Mouse (Mus musculus): ENCODE measurements around the gene Klc3. TPM values are rescaled to one million over a fixed set of nuclear protein-coding genes. Genes with fewer than 3 reads are reported as not detected.

Gene Klc3
- 17.5 and 19.7 TPM in 2 replicates for polyA plus RNA-seq (2015; fragmentation: Nextera tagmentation; extraction: Ambion mirVana)

GRCm38 (mm10) chr7:19403731-19404296 is at the start of gene Klc3:
Gene Klc3 (minus strand): TSS chr7:19404104.
- ATAC-seq (ENCODE audit: low read depth) = peak; percentile 79
- Histone ChIP-seq H3K27me3 (ENCODE audit: control insufficient read depth, insufficient read depth, low read depth, low read length) (peaks cover 30% of the 10 kb centered on the region), H3K4me3 (ENCODE audit: low read length) (peak within 1 kb of the TSS; percentile 70), H3K9me3 (ENCODE audit: control insufficient read depth, low read length) (no peaks in the 10 kb centered on the region), H3K36me3 (ENCODE audit: control insufficient read depth, insufficient read depth, low read length) (no peaks in the 10 kb centered on the region), H3K4me1 (replicated peaks; ENCODE audit: control insufficient read depth, insufficient read depth, low read length) (peaks cover 3% of the 10 kb centered on the region), H3K27ac (ENCODE audit: low read length) (no peak within 1 kb of the TSS), H3K9ac (ENCODE audit: low read length) (peak within 1 kb of the TSS; percentile 69), H3K4me2 (ENCODE audit: low read depth, low read length) (peak within 1 kb of the TSS; percentile 95)
- WGBS = under 1% methylated on average over 60 of the region's 62 CpGs

- no peak overlapping the region for H3K4me2 ChIP-seq (ENCODE audit: low read depth, low read length)
- H3K4me1 ChIP-seq (replicated peaks; ENCODE audit: control insufficient read depth, insufficient read depth, low read length) = no peaks in the 10 kb centered on the region
- no peak overlapping the region for H3K27ac ChIP-seq (ENCODE audit: low read length)
- H3K36me3 ChIP-seq (ENCODE audit: control insufficient read depth, insufficient read depth, low read length) = peaks cover 31% of the 10 kb centered on the region
- no peak for ATAC-seq (ENCODE audit: low read depth)
- WGBS = 75% methylated on average over 12 of the region's 12 CpGs
- no peak overlapping the region for H3K9ac ChIP-seq (ENCODE audit: low read length)
- H3K4me3 ChIP-seq (ENCODE audit: low read length) = no peak overlapping the region
- no peaks in the 10 kb centered on the region for H3K27me3 ChIP-seq (ENCODE audit: control insufficient read depth, insufficient read depth, low read depth, low read length)
- no peaks in the 10 kb centered on the region for H3K9me3 ChIP-seq (ENCODE audit: control insufficient read depth, low read length)
Observed at GRCm38 (mm10) chr7:19449165-19449564, 45.3 kb upstream of the Klc3 start.

GRCm38 (mm10) chr7:19447689-19448088 is 43.8 kb upstream of the Klc3 start:
- 89% methylated on average over 16 of the region's 16 CpGs for WGBS
- no peak for ATAC-seq (ENCODE audit: low read depth)
- H3K27me3 ChIP-seq (ENCODE audit: control insufficient read depth, insufficient read depth, low read depth, low read length) = no peaks in the 10 kb centered on the region
- peaks cover 34% of the 10 kb centered on the region for H3K36me3 ChIP-seq (ENCODE audit: control insufficient read depth, insufficient read depth, low read length)
- no peak overlapping the region for H3K27ac ChIP-seq (ENCODE audit: low read length)
- no peak overlapping the region for H3K9ac ChIP-seq (ENCODE audit: low read length)
- no peaks in the 10 kb centered on the region for H3K4me1 ChIP-seq (replicated peaks; ENCODE audit: control insufficient read depth, insufficient read depth, low read length)
- no peak overlapping the region for H3K4me2 ChIP-seq (ENCODE audit: low read depth, low read length)
- no peaks in the 10 kb centered on the region for H3K9me3 ChIP-seq (ENCODE audit: control insufficient read depth, low read length)
- H3K4me3 ChIP-seq (ENCODE audit: low read length) = no peak overlapping the region

GRCm38 (mm10) chr7:19444801-19445200 is 40.9 kb upstream of the Klc3 start:
- H3K4me1 ChIP-seq (replicated peaks; ENCODE audit: control insufficient read depth, insufficient read depth, low read length) = no peaks in the 10 kb centered on the region
- H3K27me3 ChIP-seq (ENCODE audit: control insufficient read depth, insufficient read depth, low read depth, low read length) = no peaks in the 10 kb centered on the region
- 78% methylated on average over 12 of the region's 12 CpGs for WGBS
- no peak overlapping the region for H3K27ac ChIP-seq (ENCODE audit: low read length)
- no peaks in the 10 kb centered on the region for H3K9me3 ChIP-seq (ENCODE audit: control insufficient read depth, low read length)
- H3K4me2 ChIP-seq (ENCODE audit: low read depth, low read length) = no peak overlapping the region
- H3K4me3 ChIP-seq (ENCODE audit: low read length) = no peak overlapping the region
- H3K9ac ChIP-seq (ENCODE audit: low read length) = no peak overlapping the region
- H3K36me3 ChIP-seq (ENCODE audit: control insufficient read depth, insufficient read depth, low read length) = peaks cover 36% of the 10 kb centered on the region
- no peak for ATAC-seq (ENCODE audit: low read depth)

- Histone ChIP-seq H3K27me3 (ENCODE audit: control insufficient read depth, insufficient read depth, low read depth, low read length) (no peaks in the 10 kb centered on the region), H3K36me3 (ENCODE audit: control insufficient read depth, insufficient read depth, low read length) (peaks cover 29% of the 10 kb centered on the region), H3K27ac (ENCODE audit: low read length) (no peak overlapping the region), H3K4me2 (ENCODE audit: low read depth, low read length) (no peak overlapping the region), H3K9me3 (ENCODE audit: control insufficient read depth, low read length) (no peaks in the 10 kb centered on the region), H3K4me3 (ENCODE audit: low read length) (no peak overlapping the region), H3K4me1 (replicated peaks; ENCODE audit: control insufficient read depth, insufficient read depth, low read length) (no peaks in the 10 kb centered on the region), H3K9ac (ENCODE audit: low read length) (no peak overlapping the region)
- peak; percentile 58; the same call in 1 of the 2 replicates for ATAC-seq (ENCODE audit: low read depth)
- WGBS = 40% methylated on average over 3 of the region's 3 CpGs
Observed at GRCm38 (mm10) chr7:19443344-19443743, 39.4 kb upstream of the Klc3 start.

GRCm38 (mm10) chr7:19441448-19442091 is 37.7 kb upstream of the Klc3 start:
- WGBS = 68% methylated on average over 9 of the region's 9 CpGs
- Histone ChIP-seq H3K4me2 (ENCODE audit: low read depth, low read length) (no peak overlapping the region), H3K27ac (ENCODE audit: low read length) (no peak overlapping the region), H3K36me3 (ENCODE audit: control insufficient read depth, insufficient read depth, low read length) (peaks cover 34% of the 10 kb centered on the region), H3K4me1 (replicated peaks; ENCODE audit: control insufficient read depth, insufficient read depth, low read length) (no peaks in the 10 kb centered on the region), H3K4me3 (ENCODE audit: low read length) (no peak overlapping the region), H3K9me3 (ENCODE audit: control insufficient read depth, low read length) (no peaks in the 10 kb centered on the region), H3K27me3 (ENCODE audit: control insufficient read depth, insufficient read depth, low read depth, low read length) (no peaks in the 10 kb centered on the region), H3K9ac (ENCODE audit: low read length) (no peak overlapping the region)
- no peak for ATAC-seq (ENCODE audit: low read depth)

GRCm38 (mm10) chr7:19437048-19437447 is 33.1 kb upstream of the Klc3 start:
- peaks cover 63% of the 10 kb centered on the region for H3K36me3 ChIP-seq (ENCODE audit: control insufficient read depth, insufficient read depth, low read length)
- no peak overlapping the region for H3K4me2 ChIP-seq (ENCODE audit: low read depth, low read length)
- H3K9ac ChIP-seq (ENCODE audit: low read length) = no peak overlapping the region
- H3K27ac ChIP-seq (ENCODE audit: low read length) = no peak overlapping the region
- H3K4me1 ChIP-seq (replicated peaks; ENCODE audit: control insufficient read depth, insufficient read depth, low read length) = no peaks in the 10 kb centered on the region
- no peak for ATAC-seq (ENCODE audit: low read depth)
- H3K27me3 ChIP-seq (ENCODE audit: control insufficient read depth, insufficient read depth, low read depth, low read length) = no peaks in the 10 kb centered on the region
- H3K4me3 ChIP-seq (ENCODE audit: low read length) = no peak overlapping the region
- 89% methylated on average over 9 of the region's 9 CpGs for WGBS
- peaks cover 3% of the 10 kb centered on the region; the same call in 1 of the 2 replicates for H3K9me3 ChIP-seq (ENCODE audit: control insufficient read depth, low read length)

- Histone ChIP-seq H3K9ac (ENCODE audit: low read length) (no peak overlapping the region), H3K36me3 (ENCODE audit: control insufficient read depth, insufficient read depth, low read length) (peaks cover 71% of the 10 kb centered on the region), H3K4me1 (replicated peaks; ENCODE audit: control insufficient read depth, insufficient read depth, low read length) (no peaks in the 10 kb centered on the region), H3K4me2 (ENCODE audit: low read depth, low read length) (no peak overlapping the region), H3K27me3 (ENCODE audit: control insufficient read depth, insufficient read depth, low read depth, low read length) (no peaks in the 10 kb centered on the region), H3K9me3 (ENCODE audit: control insufficient read depth, low read length) (peaks cover 3% of the 10 kb centered on the region; the same call in 1 of the 2 replicates), H3K4me3 (ENCODE audit: low read length) (no peak overlapping the region), H3K27ac (ENCODE audit: low read length) (no peak overlapping the region)
- ATAC-seq (ENCODE audit: low read depth) = no peak
- 90% methylated on average over 2 of the region's 2 CpGs for WGBS
Observed at GRCm38 (mm10) chr7:19436276-19436675, 32.4 kb upstream of the Klc3 start.

- Histone ChIP-seq H3K9ac (ENCODE audit: low read length) (no peak overlapping the region), H3K4me2 (ENCODE audit: low read depth, low read length) (no peak overlapping the region), H3K9me3 (ENCODE audit: control insufficient read depth, low read length) (peaks cover 3% of the 10 kb centered on the region; the same call in 1 of the 2 replicates), H3K4me3 (ENCODE audit: low read length) (no peak overlapping the region), H3K27me3 (ENCODE audit: control insufficient read depth, insufficient read depth, low read depth, low read length) (no peaks in the 10 kb centered on the region), H3K4me1 (replicated peaks; ENCODE audit: control insufficient read depth, insufficient read depth, low read length) (no peaks in the 10 kb centered on the region), H3K36me3 (ENCODE audit: control insufficient read depth, insufficient read depth, low read length) (peaks cover 87% of the 10 kb centered on the region), H3K27ac (ENCODE audit: low read length) (no peak overlapping the region)
- ATAC-seq (ENCODE audit: low read depth) = no peak
- 92% methylated on average over 2 of the region's 2 CpGs for WGBS
Observed at GRCm38 (mm10) chr7:19432475-19432874, 28.6 kb upstream of the Klc3 start.
